Mouse (Mus musculus) heart, adult 8-10 months (tissue): ENCODE results near the gene Pigh. TPM values are rescaled to one million over a fixed set of nuclear protein-coding genes. Genes with fewer than 3 reads are reported as not detected.

Source experiments
- total RNA-seq, 4 experiments: library from RNA; stranded (reverse); gene quantifications; 2 replicates each; pipeline ENCODE4 v1.2.4; 2022

Pigh gene
- total RNA-seq, 4 experiments from 2014 or later, result 2.6 to 4.7 (median 3.5) TPM

Other genes with a start within 250 kb of the Pigh start
- 10 to 100 TPM; 73.6 to 82.4 (median 74.8) TPM for gene Atp6v1d, start 228.0 kb downstream of the Pigh start, total RNA-seq
- 10 to 100 TPM; 35.0 to 50.0 (median 45.0) TPM for gene Eif2s1, start 227.8 kb downstream of the Pigh start, total RNA-seq
- under 1 TPM in 3 of 4 experiments, not detected in 1; 0.22 to 0.49 (median 0.38) TPM for gene Plek2, start 182.7 kb downstream of the Pigh start, total RNA-seq
- 1 to 10 TPM; 2.3 to 4.4 (median 2.9) TPM for gene Tmem229b, start 82.0 kb downstream of the Pigh start, total RNA-seq
- gene Plekhh1, start 60.5 kb downstream of the Pigh start, total RNA-seq, result 1 to 10 TPM in 2 of 4 experiments, under 1 TPM in 2; 0.87 to 2.8 (median 1.4) TPM
- under 1 TPM in 1 of 4 experiments, not detected in 3; 0.17 TPM for gene Arg2, start 41.1 kb upstream of the Pigh start, total RNA-seq
- 100 to 1,000 TPM; 106 to 116 (median 110) TPM for gene Vti1b, start 83.0 kb upstream of the Pigh start, total RNA-seq
- 1 to 10 TPM; 1.6 to 2.6 (median 2.2) TPM for gene Rdh11, start 102.6 kb upstream of the Pigh start, total RNA-seq
- under 1 TPM in 1 of 4 experiments, not detected in 3; 0.37 TPM for gene Rdh12, start 119.3 kb upstream of the Pigh start, total RNA-seq
- 10 to 100 TPM; 13.2 to 17.8 (median 16.8) TPM for gene Zfyve26, start 206.7 kb upstream of the Pigh start, total RNA-seq
- under 1 TPM; 0.71 to 0.95 (median 0.78) TPM for gene Rad51b, start 207.6 kb upstream of the Pigh start, total RNA-seq